Comparison of ENCODE assay signal across 8 mouse cellular contexts in the genomic region with DNA sequence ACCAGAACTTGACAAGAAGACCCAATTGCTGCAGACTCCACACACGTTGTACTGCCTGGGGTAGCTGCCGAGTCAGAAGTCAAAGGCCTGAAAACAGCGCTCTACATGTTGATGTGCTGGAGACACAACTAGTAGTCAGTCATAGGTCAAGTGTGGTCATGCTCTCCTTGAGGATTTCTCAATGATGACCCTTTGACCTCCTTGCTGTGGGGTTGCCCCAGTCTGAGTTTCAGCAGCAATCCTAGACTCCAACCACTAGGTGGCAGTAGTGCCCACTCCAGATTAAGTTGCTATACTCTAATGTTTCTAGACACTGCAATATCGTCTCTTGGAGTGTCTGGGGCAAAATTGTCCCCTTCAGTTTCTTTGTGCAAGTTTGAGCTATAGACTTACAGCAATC. TPM values are rescaled to one million over a fixed set of nuclear protein-coding genes. Genes with fewer than 3 reads are reported as not detected.
A peak's percentile ranks its signal among the peaks of the same experiment; 100 is the strongest.
DNase-seq lines count a peak whose midpoint lies in the region; ATAC-seq and TF ChIP-seq lines count a peak whose summit lies in the region.

No protein-coding gene starts in this region.

- H3K27ac ChIP-seq in forebrain, embryonic 14.5 days (ENCODE audit: low read depth, low read length) = no peak overlapping the region
- no peak overlapping the region for H3K27ac ChIP-seq in forebrain, embryonic 16.5 days (ENCODE audit: low read length)
- H3K27ac ChIP-seq in neural tube, embryonic 15.5 days (replicated peaks) = no peak overlapping the region
- H3K27ac ChIP-seq in bone marrow, adult 2 months (ENCODE audit: control insufficient read depth, insufficient read depth, low read depth, low read length, poor library complexity) = no peak overlapping the region
- no peak overlapping the region for H3K27ac ChIP-seq in midbrain, postnatal 0 days (ENCODE audit: low read depth, low read length)

- no peaks in the 10 kb centered on the region for H3K36me3 ChIP-seq in forebrain, embryonic 14.5 days (ENCODE audit: control insufficient read depth, insufficient read depth, low read length)
- no peaks in the 10 kb centered on the region for H3K36me3 ChIP-seq in forebrain, embryonic 16.5 days (ENCODE audit: control insufficient read depth, insufficient read depth)
- H3K36me3 ChIP-seq in neural tube, embryonic 15.5 days = no peaks in the 10 kb centered on the region
- H3K36me3 ChIP-seq in midbrain, postnatal 0 days (ENCODE audit: insufficient read depth, low read length) = no peaks in the 10 kb centered on the region

- peak; percentile 82 for TF ChIP-seq CTCF in bone marrow, adult 2 months (IDR thresholded peaks at IDR 0.05; ENCODE audit: control insufficient read depth, insufficient read depth, low read length)
- peak; percentile 82 for TF ChIP-seq CTCF in midbrain, postnatal 0 days (IDR thresholded peaks at IDR 0.05)

- H3K4me3 ChIP-seq in forebrain, embryonic 14.5 days (ENCODE audit: low read depth, low read length) = no peak overlapping the region
- H3K4me3 ChIP-seq in forebrain, embryonic 16.5 days (replicated peaks; ENCODE audit: low read length) = no peak overlapping the region
- no peak overlapping the region for H3K4me3 ChIP-seq in neural tube, embryonic 15.5 days (replicated peaks)
- no peak overlapping the region for H3K4me3 ChIP-seq in bone marrow, adult 2 months (replicated peaks; ENCODE audit: control insufficient read depth, low read depth, low read length)
- H3K4me3 ChIP-seq in midbrain, postnatal 0 days (ENCODE audit: low read depth, low read length) = no peak overlapping the region

- peaks cover 4% of the 10 kb centered on the region; the same call in 1 of the 2 replicates for H3K4me1 ChIP-seq in forebrain, embryonic 14.5 days (ENCODE audit: control insufficient read depth, insufficient read depth, low read length)
- peaks cover 7% of the 10 kb centered on the region for H3K4me1 ChIP-seq in forebrain, embryonic 16.5 days (replicated peaks; ENCODE audit: control insufficient read depth, insufficient read depth, low read length)
- peaks cover 11% of the 10 kb centered on the region for H3K4me1 ChIP-seq in neural tube, embryonic 15.5 days
- H3K4me1 ChIP-seq in bone marrow, adult 2 months (ENCODE audit: control insufficient read depth, insufficient read depth, low read length) = no peaks in the 10 kb centered on the region; the same call in 1 of the 2 replicates
- H3K4me1 ChIP-seq in midbrain, postnatal 0 days (ENCODE audit: insufficient read depth, low read length) = no peaks in the 10 kb centered on the region

- no peak overlapping the region for H3K4me2 ChIP-seq in forebrain, embryonic 14.5 days (ENCODE audit: low read length)
- no peak overlapping the region for H3K4me2 ChIP-seq in forebrain, embryonic 16.5 days (ENCODE audit: low read length)
- H3K4me2 ChIP-seq in neural tube, embryonic 15.5 days = no peak overlapping the region
- no peak overlapping the region for H3K4me2 ChIP-seq in midbrain, postnatal 0 days (ENCODE audit: low read depth, low read length, poor library complexity, severe bottlenecking)

- no peak for TF ChIP-seq POLR2A in bone marrow, adult 2 months (IDR thresholded peaks at IDR 0.05; ENCODE audit: borderline replicate concordance, control insufficient read depth, low read depth, low read length)

- no peaks in the 10 kb centered on the region for H3K27me3 ChIP-seq in forebrain, embryonic 14.5 days (replicated peaks; ENCODE audit: control insufficient read depth, insufficient read depth, low read length)
- no peaks in the 10 kb centered on the region for H3K27me3 ChIP-seq in forebrain, embryonic 16.5 days (replicated peaks; ENCODE audit: control insufficient read depth, insufficient read depth, low read length)
- H3K27me3 ChIP-seq in neural tube, embryonic 15.5 days (replicated peaks) = no peaks in the 10 kb centered on the region
- H3K27me3 ChIP-seq in midbrain, postnatal 0 days (ENCODE audit: insufficient read depth, low read length) = no peaks in the 10 kb centered on the region

- intact Hi-C loops in heart, postnatal 36 days (cut with DNase I) = loop anchor here (5.0 kb wide), 1 partner anchor 588 kb away; no protein-coding TSS in a partner anchor

- H3K9ac ChIP-seq in forebrain, embryonic 14.5 days (ENCODE audit: low read length) = no peak overlapping the region
- no peak overlapping the region for H3K9ac ChIP-seq in forebrain, embryonic 16.5 days (replicated peaks; ENCODE audit: low read depth, low read length)
- no peak overlapping the region for H3K9ac ChIP-seq in neural tube, embryonic 15.5 days (replicated peaks)
- no peak overlapping the region for H3K9ac ChIP-seq in midbrain, postnatal 0 days (replicated peaks; ENCODE audit: low read length, poor library complexity, severe bottlenecking)

- ATAC-seq in forebrain, embryonic 14.5 days = no peak
- no peak for ATAC-seq in forebrain, embryonic 16.5 days
- ATAC-seq in neural tube, embryonic 15.5 days (ENCODE audit: low FRiP score) = no peak
- no peak for ATAC-seq in midbrain, postnatal 0 days (ENCODE audit: low FRiP score)

- 63% methylated on average over 4 of the region's 4 CpGs for WGBS in forebrain, embryonic 14.5 days
- 63% methylated on average over 4 of the region's 4 CpGs for WGBS in forebrain, embryonic 16.5 days
- 72% methylated on average over 4 of the region's 4 CpGs for WGBS in neural tube, embryonic 15.5 days
- 60% methylated on average over 4 of the region's 4 CpGs for WGBS in bone marrow, adult 2 months
- 60% methylated on average over 4 of the region's 4 CpGs for WGBS in midbrain, postnatal 0 days

- peak; percentile 63 for DNase-seq in forebrain, embryonic 14.5 days (ENCODE audit: low spot score)
- peak; percentile 54 for DNase-seq in neural tube, embryonic 10.5 days (ENCODE audit: extremely low spot score, low spot score)
- DNase-seq in heart, postnatal 36 days = peak; percentile 51 to 55
- peak; percentile 57 for DNase-seq in midbrain, postnatal 0 days (ENCODE audit: low spot score)
- no peak for DNase-seq in layer of hippocampus, adult 11-12 months (ENCODE audit: low spot score)

- H3K9me3 ChIP-seq in forebrain, embryonic 14.5 days (replicated peaks; ENCODE audit: control insufficient read depth, low read length) = no peaks in the 10 kb centered on the region
- H3K9me3 ChIP-seq in forebrain, embryonic 16.5 days (ENCODE audit: control insufficient read depth, low read length) = no peaks in the 10 kb centered on the region
- H3K9me3 ChIP-seq in neural tube, embryonic 15.5 days (replicated peaks) = no peaks in the 10 kb centered on the region
- no peaks in the 10 kb centered on the region for H3K9me3 ChIP-seq in midbrain, postnatal 0 days (ENCODE audit: low read length)

RNA-seq across cellular contexts. Expression of a gene that starts 3.8 kb away (rescaled TPM):
- 40.5 and 47.9 TPM in 2 replicates for polyA plus RNA-seq in forebrain, embryonic 14.5 days (2014; fragmentation: Nextera tagmentation; extraction: Ambion mirVana)
- polyA plus RNA-seq in forebrain, embryonic 16.5 days (2015; fragmentation: Nextera tagmentation; extraction: Ambion mirVana) = 40.1 and 40.3 TPM in 2 replicates
- polyA plus RNA-seq in neural tube, embryonic 15.5 days (2015; fragmentation: Nextera tagmentation; extraction: Ambion mirVana) = 42.4 and 45.2 TPM in 2 replicates
- polyA plus RNA-seq in bone marrow, adult 2 months (2011; ENCODE audit: insufficient read depth, insufficient read length, low replicate concordance, missing spikeins) = 23.4 and 30.3 TPM in 2 replicates
- total RNA-seq in heart, postnatal 36 days (2021) = 10 to 100 TPM; 27.7 to 32.7 TPM
- 24.6 and 25.4 TPM in 2 replicates for total RNA-seq in midbrain, postnatal 0 days (2014; rRNA removed)
- polyA plus RNA-seq in midbrain, postnatal 0 days (2015; fragmentation: Nextera tagmentation; extraction: Ambion mirVana) = 42.5 and 43.7 TPM in 2 replicates

RNA-seq across cellular contexts. Expression of a gene that starts 59.4 kb away (rescaled TPM):
- 9.0 and 11.6 TPM in 2 replicates for polyA plus RNA-seq in forebrain, embryonic 14.5 days (2014; fragmentation: Nextera tagmentation; extraction: Ambion mirVana)
- 11.3 and 15.0 TPM in 2 replicates for polyA plus RNA-seq in forebrain, embryonic 16.5 days (2015; fragmentation: Nextera tagmentation; extraction: Ambion mirVana)
- polyA plus RNA-seq in neural tube, embryonic 15.5 days (2015; fragmentation: Nextera tagmentation; extraction: Ambion mirVana) = 10.1 and 15.3 TPM in 2 replicates
- 6.8 and 11.4 TPM in 2 replicates for polyA plus RNA-seq in bone marrow, adult 2 months (2011; ENCODE audit: insufficient read depth, insufficient read length, low replicate concordance, missing spikeins)
- total RNA-seq in heart, postnatal 36 days (2021) = 10 to 100 TPM; 18.2 to 21.3 TPM
- 18.2 and 18.7 TPM in 2 replicates for total RNA-seq in midbrain, postnatal 0 days (2014; rRNA removed)
- polyA plus RNA-seq in midbrain, postnatal 0 days (2015; fragmentation: Nextera tagmentation; extraction: Ambion mirVana) = 11.0 and 11.2 TPM in 2 replicates
